Mouse (Mus musculus): ENCODE measurements around the gene Cfap206.

DNA sequence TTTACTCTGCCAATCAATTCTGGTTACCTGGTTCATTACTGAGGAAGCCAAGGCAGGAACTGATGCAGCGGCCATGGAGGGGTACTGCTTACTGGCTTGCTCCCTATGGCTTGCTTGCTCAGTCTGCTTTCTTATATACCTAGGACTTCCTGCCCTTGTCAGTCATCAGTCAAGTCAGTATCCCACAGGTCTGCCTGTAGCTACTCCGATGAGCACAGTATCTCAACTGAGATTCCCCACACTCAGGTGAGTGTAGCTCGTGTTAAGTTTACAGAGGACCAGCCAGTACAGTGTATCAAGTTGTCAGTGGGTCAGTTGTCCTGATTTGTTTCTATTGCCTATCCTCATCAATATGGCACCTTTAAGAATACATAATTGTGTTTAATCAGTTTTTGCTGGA, 89.3 kb downstream of the Cfap206 start:
- no peak for TF ChIP-seq CTCF (IDR thresholded peaks at IDR 0.05; ENCODE audit: low read depth, low read length)
- no peak for TF ChIP-seq TAL1 (conservative IDR thresholded peaks at IDR 0.05; ENCODE audit: low read depth, low read length)
- TF ChIP-seq GATA1 (IDR thresholded peaks at IDR 0.05; ENCODE audit: borderline replicate concordance, low read length): no peak
- no peak for TF ChIP-seq POLR2AphosphoS5 (IDR thresholded peaks at IDR 0.05; ENCODE audit: insufficient replicate concordance, low read depth, low read length)
- TF ChIP-seq GATA2 (IDR thresholded peaks at IDR 0.05; ENCODE audit: borderline replicate concordance, low read depth, low read length): no peak
